Mouse (Mus musculus): ENCODE data around the gene Dhx34. TPM values are rescaled to one million over a fixed set of nuclear protein-coding genes. Genes with fewer than 3 reads are reported as not detected.
A peak's percentile ranks its signal among the peaks of the same experiment; 100 is the strongest.

Dhx34 gene
- total RNA-seq, 2 experiments from 2014 or later = 10.3 to 10.5 TPM

DNA sequence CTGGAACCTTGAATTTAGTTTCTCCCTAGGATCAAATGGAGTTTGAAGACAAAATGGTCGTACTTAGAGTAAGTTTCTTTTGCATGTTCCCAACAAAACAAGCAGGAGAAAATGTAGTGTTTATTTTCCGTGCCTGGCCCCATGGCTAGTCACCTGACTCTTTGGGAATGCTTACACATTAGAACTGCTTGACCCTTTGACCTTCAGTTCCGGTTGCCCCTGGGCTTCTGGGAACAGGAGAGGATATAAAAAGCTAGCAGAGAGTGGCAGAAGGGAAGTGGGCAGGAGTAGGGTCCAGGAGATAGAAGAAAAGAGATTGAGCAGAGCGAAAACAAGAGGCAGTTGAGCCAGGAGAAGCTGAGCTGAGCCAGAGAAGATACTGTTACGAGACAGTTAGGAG, 8.0 kb upstream of the Dhx34 start:
- DNase-seq (ENCODE audit: extremely low spot score in 1 of 2, low spot score in 2 of 2) = no peak
- intact Hi-C loops (cut with DNase I) = no loop called here

DNA sequence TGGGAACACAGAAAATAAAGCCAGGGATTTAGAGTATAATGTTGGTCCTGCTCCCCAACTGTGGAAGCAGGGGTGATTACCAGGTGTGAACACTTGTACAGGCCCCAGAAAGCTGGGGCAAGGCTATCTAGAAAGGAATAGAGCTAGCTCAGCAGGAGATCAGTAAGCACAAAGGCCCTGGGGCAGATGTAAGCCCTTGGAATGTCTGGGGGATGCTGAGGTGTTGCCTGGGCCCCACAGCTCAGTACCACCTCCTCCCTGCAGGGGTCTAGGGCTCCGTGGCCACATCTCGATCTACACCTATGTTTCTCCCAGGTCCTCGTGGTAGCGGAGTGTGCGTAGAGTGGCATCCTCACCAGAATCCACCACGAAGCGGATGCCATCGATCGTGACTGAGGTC, 7.9 kb downstream of the Dhx34 start:
- no peak for DNase-seq (ENCODE audit: extremely low spot score in 1 of 2, low spot score in 2 of 2)

DNA sequence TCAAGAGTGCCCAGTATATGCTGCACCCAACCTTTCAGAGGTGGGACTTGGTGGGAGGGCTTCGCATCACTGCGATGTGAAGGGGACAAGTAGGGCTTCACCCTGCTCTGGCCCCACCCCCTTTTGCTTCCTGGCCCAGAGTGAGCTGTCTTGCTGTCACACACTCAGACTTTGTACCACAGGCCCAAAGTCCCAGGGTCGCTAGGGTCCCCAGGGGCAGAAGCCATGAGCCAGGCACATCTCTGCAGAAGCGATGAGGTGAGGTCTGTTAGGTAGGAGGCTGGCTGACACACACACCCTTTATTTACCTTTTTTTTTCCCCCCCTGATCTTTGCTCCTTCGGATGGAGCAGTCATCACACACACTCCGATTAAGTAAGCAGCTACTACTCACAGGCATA, 8.6 kb downstream of the Dhx34 start:
- intact Hi-C loops (cut with DNase I) = no loop called here
- DNase-seq (ENCODE audit: extremely low spot score in 1 of 2, low spot score in 2 of 2) = no peak

More for the DNA sequence above, 7.9 kb downstream of the Dhx34 start:
- intact Hi-C loops (cut with DNase I) = no loop called here

DNA sequence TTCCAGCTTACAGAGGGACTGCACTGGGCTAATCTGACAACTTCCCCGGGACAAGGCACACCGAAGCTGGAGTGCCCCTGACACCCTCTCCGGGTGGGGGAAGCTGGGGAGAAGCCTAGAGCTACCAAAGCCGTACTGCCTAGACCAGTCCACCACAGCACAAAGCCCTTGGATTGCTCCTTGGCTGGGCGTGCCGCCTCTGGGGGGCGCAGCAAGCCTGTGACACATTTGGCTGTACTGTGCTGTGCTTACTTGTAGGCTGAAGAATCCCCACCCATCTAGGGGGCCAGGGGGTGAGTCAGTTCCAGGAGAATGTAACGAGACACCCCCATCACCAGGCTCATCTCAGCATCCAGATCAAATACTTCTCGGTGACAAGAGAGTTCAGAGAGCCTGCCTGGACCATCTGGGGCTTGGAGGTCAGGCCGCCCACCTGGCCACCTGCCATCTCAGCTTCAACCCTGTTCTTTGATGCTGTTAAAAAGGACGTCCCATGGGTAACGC, 10.9 kb downstream of the Dhx34 start:
- intact Hi-C loops (cut with DNase I) = no loop called here
- peak in 1 of 2 experiments; percentile 40 for DNase-seq (ENCODE audit: extremely low spot score in 1 of 2, low spot score in 2 of 2)

DNA sequence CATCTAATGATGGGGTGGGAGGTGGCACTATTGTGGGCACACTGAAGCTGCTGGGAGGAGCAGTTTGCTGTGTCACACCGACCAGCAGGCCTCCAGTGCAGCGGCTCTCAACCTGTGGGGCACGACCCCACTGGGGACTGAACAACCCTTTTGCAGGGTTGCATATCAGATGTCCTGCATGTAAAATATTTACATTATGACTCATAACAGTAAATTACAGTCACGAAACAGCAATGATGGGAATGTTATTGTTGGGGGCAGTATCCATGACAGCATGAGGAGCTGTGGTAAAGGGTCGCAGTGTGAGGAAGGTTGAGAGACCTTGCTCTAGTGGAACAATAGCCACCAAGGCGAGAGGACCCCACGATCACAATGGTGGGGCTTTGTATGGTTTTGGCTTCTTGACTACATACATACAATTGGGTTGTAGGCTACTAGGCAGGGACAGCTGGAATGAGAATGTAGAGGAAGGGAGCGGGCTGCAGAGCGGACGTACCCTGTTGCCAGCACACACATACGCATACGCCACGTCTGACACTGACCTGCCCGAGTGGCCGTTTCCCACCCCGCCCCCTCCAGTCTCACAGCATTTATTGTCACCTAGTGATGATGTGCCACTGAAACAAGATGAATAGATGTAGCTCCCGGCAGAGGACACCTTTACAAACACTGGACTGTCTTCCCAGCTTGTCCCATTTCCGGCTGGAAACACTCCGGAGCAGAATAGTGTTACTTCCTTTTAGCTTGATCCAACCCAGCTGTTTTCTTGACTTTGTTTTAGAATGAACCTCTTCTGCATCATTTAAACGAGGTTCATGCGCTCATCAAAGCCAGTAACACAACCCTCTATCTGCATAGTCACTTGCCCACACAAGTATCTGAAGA, 12.8 kb downstream of the Dhx34 start:
- intact Hi-C loops (cut with DNase I) = no loop called here
- no peak for DNase-seq (ENCODE audit: extremely low spot score in 1 of 2, low spot score in 2 of 2)

DNA sequence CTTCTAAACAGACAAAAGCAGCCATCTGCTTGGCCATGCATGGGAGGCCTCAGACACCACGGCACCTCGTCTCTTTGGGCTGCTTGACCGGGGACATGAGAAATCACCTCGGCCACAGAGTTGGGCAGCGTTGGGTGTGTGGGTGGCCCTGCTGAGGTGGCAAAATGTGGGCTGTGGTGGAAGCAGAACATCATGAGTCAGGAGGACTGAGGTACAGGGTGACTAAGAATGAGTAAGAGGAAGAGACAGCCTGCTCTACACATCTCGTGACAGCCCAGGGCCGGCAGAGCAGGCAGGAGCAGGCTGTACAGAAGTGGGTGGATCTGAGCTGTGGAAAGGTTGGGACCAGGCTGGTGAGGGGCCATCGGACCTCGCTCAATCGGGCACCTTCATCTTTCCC, 14.3 kb downstream of the Dhx34 start:
- DNase-seq (ENCODE audit: extremely low spot score in 1 of 2, low spot score in 2 of 2) = no peak
- intact Hi-C loops (cut with DNase I) = no loop called here

DNA sequence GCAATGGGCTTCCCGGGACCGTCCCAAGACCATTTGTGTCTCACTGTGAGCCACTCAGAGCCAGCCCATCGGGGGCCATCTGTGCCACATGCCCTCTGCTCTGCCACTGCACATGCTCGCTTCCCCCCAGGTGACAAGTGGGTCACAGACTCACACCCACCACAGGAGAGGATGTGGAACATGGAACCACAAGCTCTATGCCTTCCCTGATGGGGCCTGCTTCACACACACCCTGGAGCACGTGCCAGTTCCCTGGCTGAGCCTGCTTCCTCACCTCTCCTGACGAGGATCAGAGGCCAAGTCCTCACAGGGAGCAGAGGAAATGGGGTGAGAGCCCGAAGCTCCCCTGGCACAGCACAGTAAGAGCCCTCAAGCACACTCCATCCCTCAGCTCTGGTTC, 14.8 kb downstream of the Dhx34 start:
- no peak for DNase-seq (ENCODE audit: extremely low spot score in 1 of 2, low spot score in 2 of 2)
- intact Hi-C loops (cut with DNase I) = no loop called here

DNA sequence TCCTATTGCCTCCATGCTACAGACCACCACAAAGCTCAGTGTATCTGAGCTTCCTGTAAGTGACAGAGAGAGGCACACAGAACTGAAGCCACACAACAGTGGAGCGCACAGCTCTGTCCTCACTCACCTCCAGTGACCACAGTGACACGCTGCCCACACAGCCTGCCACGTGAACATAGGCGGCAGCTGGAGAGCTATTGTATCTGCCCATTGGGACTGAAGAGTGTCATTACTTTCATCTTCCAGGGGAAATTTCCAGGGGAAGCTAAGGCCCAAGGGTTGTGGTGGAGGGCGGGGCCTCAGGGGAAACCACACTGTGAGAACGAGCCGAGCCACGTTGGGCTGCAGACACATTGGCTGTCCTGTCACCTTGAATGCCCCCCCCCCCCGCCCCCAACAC, 17.0 kb downstream of the Dhx34 start:
- no peak for DNase-seq (ENCODE audit: extremely low spot score in 1 of 2, low spot score in 2 of 2)
- intact Hi-C loops (cut with DNase I) = no loop called here

DNA sequence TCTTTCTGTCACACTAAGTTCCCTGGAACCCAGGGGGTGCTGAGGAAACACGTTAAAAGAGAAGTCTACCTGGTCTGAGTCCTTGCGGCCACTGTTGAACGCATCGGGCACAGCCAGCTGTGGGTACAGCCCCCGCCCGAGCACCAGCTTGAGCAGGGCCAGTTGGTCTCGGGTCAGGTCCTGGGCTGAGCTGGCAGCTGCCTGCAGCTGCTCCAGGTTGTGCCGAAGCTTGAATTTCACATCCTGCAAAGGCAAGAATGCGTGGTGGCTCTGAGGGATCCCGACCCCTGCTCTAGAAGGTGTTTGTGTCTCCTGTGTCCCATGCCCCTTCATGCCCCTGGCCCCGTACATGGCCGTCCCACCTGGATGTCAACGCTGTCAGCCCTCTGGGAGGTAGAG, 18.3 kb downstream of the Dhx34 start:
- no peak for DNase-seq (ENCODE audit: extremely low spot score in 1 of 2, low spot score in 2 of 2)
- intact Hi-C loops (cut with DNase I) = no loop called here

DNA sequence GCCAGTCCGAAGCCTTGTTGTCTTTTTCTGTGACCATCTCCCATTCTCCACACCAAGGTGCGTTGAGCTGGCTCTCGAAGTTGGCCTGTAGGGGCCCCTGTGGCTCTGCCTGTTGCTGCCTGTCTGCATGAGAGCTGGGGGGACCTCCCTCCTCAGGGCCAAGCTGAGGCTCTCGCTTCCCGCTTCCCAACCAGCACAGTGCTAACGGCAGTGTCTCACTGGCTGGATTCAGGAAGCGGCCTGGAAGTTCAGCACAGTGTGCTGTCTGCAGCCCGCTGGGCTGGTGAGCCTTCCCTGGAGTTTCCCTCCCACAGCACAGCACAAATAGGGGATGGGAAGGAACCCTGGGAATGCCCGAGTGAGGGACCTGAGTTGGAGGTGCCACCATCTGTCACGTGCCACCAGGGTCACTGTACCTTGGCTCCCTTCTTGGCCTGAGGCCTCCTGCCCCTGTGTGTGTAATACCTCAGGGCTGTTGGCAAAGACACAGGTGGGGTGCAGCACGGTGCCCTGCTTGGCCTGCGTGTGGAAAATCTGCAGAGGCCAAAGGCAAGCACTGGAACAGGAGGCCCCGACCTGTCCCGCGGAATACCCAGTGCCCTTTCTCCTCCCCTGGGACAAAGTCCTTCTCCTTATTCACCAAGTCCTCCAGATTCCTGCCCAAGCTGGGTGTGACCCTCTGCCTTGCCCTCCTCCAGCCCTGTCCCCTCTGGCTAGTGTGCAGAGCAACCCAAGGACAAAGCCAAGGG, 18.9 kb downstream of the Dhx34 start:
- no peak for DNase-seq (ENCODE audit: extremely low spot score in 1 of 2, low spot score in 2 of 2)
- intact Hi-C loops (cut with DNase I) = no loop called here

DNA sequence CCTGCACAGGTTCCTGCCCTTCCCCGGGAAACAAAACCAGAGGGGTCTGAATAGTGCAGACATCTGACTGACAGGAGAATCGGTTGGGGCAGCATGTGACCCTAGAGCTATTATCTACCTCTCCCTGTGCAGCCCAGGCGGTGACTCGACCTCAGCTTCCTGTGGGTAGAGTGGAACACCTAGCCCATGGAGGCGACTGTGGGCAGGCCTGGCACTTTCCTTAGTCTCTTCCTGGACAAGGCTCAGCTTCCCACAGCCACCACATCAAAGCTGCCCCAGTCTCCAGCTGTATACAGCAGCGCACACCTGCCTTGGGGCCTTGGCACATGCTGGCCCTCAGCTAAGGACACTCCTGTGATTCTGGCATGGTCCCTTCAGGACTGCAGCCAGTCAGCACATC, 20.7 kb downstream of the Dhx34 start:
- no peak for DNase-seq (ENCODE audit: extremely low spot score in 1 of 2, low spot score in 2 of 2)
- intact Hi-C loops (cut with DNase I) = no loop called here

DNA sequence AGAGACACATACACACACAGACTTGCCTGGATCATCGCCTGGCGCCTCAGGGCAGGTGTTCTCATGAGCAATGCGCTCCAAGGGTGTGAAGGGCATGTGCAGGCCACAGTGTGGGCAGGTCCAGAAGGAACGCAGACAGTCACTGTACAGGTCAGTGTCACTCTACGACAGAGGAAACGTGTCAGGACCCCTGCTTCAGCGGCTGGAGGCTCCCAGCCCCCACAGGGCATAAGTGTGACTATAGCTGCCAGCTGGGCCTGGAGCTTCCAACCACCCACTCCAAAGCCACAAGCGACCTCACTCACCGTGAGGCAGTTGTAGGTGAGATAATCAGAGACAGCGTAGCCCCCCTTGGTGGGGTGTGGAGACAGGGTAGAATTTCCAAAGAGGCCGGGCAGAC, 23.3 kb downstream of the Dhx34 start:
- DNase-seq (ENCODE audit: extremely low spot score in 1 of 2, low spot score in 2 of 2) = no peak
- intact Hi-C loops (cut with DNase I) = no loop called here

DNA sequence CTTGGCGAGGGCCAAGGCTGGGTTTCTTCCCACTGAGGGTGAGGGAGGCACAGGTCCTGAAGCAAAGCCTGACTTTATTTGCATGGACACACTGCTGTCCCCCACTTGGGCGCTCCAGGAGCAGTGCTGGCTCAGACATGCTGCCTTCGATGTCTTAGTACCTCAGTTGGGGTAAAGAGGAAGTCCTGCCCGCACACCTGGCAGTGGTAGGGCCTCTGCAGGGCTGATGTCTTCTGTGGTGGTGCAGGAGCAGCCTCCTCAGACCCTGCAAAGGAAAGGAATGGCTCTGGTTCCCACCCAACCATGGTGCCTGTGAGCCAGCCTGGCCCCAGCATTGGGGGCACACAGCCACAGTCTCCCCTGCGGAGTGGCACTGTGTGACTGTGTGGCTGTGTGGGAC, 24.7 kb downstream of the Dhx34 start:
- DNase-seq (ENCODE audit: extremely low spot score in 1 of 2, low spot score in 2 of 2) = no peak
- intact Hi-C loops (cut with DNase I) = no loop called here

DNA sequence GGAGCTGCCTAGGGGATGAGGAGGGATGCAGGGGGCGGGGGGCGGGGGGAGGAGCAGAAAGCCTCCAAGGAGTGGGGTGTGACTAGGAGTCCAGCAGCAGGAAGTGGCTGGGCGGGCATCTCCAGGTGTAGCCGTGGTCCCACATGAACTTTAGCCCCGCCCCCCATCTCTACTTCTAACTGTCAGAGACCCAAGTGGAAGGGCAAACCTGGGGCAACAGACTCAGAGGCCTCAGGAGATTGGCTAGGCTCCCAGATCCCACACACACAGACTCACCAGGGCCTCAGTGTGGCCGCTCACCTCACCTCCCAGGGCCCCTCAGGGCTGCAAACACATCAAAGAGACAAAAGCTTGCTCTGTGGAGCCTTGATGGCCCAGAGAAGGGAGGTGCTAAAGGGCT, 25.2 kb downstream of the Dhx34 start:
- intact Hi-C loops (cut with DNase I) = no loop called here
- DNase-seq (ENCODE audit: extremely low spot score in 1 of 2, low spot score in 2 of 2) = no peak

DNA sequence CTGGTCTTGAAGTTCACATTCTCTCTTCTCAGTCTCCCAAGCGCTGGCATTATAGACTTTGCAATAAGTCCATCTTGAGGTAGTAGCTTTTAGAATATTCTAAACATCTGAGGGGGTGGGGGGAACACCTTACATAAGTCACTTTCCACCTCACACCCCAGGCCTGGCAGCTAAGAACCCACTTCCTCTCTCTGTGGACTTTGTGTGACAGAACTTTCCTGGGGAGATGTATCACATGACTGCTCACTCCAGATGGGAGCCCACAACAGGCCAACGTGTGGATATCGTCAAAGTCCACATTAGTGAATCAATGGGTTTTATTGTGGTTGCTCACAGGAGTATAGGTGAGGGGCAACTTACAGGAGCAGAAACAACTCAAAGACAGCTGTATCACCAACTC, 28.1 kb downstream of the Dhx34 start:
- DNase-seq (ENCODE audit: extremely low spot score in 1 of 2, low spot score in 2 of 2) = no peak
- intact Hi-C loops (cut with DNase I) = loop anchor here (2.0 kb wide), 1 partner anchor 69 kb away; no protein-coding TSS in a partner anchor

DNA sequence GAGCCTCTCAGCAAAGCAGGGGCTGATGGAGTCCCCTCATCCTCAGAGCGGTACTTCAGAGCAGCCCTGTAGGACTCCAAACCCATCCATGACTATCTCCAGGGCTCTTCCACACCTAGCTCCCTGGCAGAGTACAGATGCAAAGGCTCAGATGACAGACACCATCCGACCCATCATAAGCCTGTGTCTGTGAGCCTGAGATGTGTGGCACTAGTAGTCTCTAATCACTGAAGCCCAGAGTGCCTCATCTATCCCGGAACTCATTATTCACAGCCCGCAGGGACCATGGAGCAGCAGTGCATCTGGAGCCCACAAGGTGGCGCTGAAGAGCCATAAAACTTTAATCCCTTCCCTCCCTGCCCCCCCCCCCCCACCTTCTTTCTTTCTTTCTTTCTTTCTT, 29.5 kb downstream of the Dhx34 start:
- peak; percentile 67 to 71 for DNase-seq (ENCODE audit: extremely low spot score in 1 of 2, low spot score in 2 of 2)
- intact Hi-C loops (cut with DNase I) = loop anchor here (2.0 kb wide), 1 partner anchor 70 kb away; no protein-coding TSS in a partner anchor

DNA sequence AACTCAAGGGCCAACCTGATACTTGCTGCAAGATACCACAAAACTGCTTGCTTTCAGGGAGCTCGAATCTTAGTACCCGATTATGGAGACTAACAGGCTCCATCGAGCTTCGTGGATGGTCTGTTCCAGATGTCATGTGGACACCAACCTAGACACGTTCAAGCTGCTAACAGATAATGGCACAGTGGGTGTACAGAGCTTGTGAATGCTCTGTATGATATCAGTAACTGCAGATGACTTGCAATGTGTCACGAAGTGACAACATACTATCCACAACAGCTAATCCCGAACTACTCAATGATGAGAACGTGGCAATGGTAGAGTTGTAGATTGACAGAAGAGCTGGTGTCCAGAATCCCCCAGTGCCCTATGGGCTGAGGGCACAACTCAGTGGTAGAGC, 34.3 kb downstream of the Dhx34 start:
- intact Hi-C loops (cut with DNase I) = no loop called here
- DNase-seq (ENCODE audit: extremely low spot score in 1 of 2, low spot score in 2 of 2) = no peak

DNA sequence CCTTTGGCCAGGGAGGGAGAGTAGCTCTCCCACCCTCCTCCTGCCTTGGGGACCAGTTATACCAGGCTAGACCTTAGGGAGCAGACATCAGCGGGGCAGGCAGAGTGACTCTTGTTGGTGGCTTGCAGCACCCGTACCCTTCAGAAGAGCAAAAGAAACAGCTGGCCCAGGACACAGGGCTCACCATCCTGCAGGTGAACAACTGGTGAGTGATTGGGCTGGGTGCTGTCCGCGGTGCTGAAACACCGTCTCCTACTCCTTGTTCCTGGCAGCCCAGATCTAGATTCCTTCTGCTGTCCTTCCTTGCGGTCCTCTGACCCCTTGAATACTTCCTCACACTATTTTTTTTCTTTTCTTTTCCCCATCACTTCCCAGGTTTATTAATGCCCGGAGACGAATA, 38.2 kb downstream of the Dhx34 start:
- intact Hi-C loops (cut with DNase I) = no loop called here
- no peak for DNase-seq (ENCODE audit: extremely low spot score in 1 of 2, low spot score in 2 of 2)

DNA sequence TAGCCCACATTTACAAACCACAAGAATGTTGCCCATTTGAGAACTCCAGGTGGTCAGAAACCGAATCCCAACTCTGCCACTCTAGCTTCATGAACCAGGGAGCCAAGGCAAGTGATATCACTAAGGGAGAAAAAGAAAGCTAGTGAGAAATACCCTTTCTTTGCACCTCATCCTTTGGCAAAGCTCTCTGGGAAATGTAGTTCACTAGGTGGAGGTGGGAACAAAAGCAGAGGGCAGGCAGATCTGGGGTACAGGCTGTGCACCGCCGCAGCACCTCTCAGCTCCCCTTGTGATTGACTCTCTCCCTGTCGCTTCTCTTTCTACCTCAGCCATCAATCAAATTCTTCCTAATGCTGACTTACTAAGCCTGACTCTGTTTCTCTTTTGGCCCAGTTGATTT, 43.7 kb downstream of the Dhx34 start:
- DNase-seq (ENCODE audit: extremely low spot score in 1 of 2, low spot score in 2 of 2) = no peak
- intact Hi-C loops (cut with DNase I) = no loop called here

DNA sequence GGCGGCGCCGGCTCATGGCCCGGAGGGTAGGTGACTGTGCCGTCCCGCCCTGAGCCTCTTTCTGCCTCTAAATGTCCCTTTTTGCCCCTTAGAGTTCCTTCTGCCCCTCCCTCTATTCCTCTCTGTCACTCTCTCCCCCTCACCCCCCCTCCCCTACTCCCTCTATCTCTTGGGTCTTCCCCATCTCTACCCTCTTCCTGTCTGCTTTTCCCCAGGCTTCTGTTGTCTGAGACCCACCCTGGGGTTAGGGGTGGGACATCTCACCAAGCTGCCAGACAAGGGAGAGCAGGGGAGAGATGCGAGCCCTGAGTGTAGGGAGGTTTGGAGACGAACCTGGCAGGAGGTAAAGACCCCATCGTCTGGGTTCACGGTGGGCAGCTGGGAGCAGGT, 46.3 kb downstream of the Dhx34 start:
- intact Hi-C loops (cut with DNase I) = no loop called here

More for the DNA sequence above, 46.3 kb downstream of the Dhx34 start:
- DNase-seq (ENCODE audit: extremely low spot score in 1 of 2, low spot score in 2 of 2) = no peak

Data from left cerebral cortex, postnatal 10 days (tissue).